Mouse (Mus musculus): Measurements from ENCODE around the gene Msmo1. TPM values are rescaled to one million over a fixed set of nuclear protein-coding genes. Genes with fewer than 3 reads are reported as not detected.
A peak's percentile ranks its signal among the peaks of the same experiment; 100 is the strongest.

The Msmo1 gene
- total and polyA plus RNA-seq, 2 experiments from 2014 or later, result 33.3 to 41.2 TPM

DNA sequence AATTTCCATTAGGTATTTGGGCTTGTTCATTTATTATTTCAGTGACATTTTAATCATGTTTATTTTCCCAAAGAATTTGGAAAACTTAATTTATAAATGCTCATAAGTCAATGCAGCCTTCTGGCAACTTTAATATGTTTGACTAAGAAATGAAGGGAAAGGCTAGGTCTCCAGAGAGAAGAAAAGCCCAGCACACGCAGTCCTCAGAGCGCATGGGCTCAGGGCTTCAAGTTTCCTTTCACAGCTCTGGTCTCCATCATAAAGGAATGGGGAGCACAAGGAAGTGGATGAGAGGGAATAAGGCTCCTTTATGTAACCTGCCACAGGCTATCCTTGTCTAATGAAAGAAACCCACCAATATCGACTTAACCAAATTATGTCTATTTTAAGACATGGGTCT, 51.1 kb downstream of the Msmo1 start:
- ATAC-seq (ENCODE audit: insufficient read depth, low read depth) (no peak), DNase-seq (ENCODE audit: low spot score) (no peak)
- Histone ChIP-seq H3K4me1 (ENCODE audit: control insufficient read depth, insufficient read depth) (0 out of 2 replicates have a peak, but pooled peaks cover 3% of the 10 kb centered on the region), H3K36me3 (replicated peaks; ENCODE audit: control insufficient read depth, insufficient read depth, low read length) (no peaks in the 10 kb centered on the region), H3K9ac (replicated peaks; ENCODE audit: low read depth, low read length) (no peak overlapping the region), H3K4me3 (ENCODE audit: low read depth, low read length) (no peak overlapping the region), H3K27ac (ENCODE audit: low read depth) (no peak overlapping the region), H3K9me3 (replicated peaks; ENCODE audit: control insufficient read depth, low read length) (no peaks in the 10 kb centered on the region), H3K4me2 (ENCODE audit: low read depth, low read length) (no peak overlapping the region), H3K27me3 (ENCODE audit: control insufficient read depth, insufficient read depth, low read length) (no peaks in the 10 kb centered on the region)
- TF ChIP-seq EP300 (IDR thresholded peaks at IDR 0.05; ENCODE audit: low read depth) (no peak), CTCF (IDR thresholded peaks at IDR 0.05; ENCODE audit: low read depth) (no peak)
- WGBS, result 82% methylated on average over 3 of the region's 3 CpGs

DNA sequence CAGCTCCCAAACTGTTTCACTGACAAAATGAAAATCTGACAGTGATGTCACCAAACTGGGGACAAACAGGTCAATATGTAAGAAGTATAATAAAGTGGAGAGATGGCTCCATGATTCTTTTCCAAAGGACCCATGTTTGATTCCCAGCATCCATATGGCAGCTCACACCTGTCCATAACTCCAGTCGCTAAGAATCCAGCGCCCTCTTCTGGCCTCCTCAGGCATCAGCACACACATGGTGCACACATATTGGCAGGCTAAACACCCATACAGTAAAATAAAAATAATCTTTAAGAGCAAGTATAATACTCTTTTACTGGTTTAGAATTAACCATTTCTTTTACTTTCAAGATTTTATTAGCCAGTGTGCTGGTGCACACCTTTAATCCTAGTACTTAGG, 57.2 kb downstream of the Msmo1 start:
- Histone ChIP-seq H3K4me1 (ENCODE audit: control insufficient read depth, insufficient read depth) (peaks cover 7% of the 10 kb centered on the region; the same call in 1 of the 2 replicates), H3K9ac (replicated peaks; ENCODE audit: low read depth, low read length) (no peak overlapping the region), H3K27me3 (ENCODE audit: control insufficient read depth, insufficient read depth, low read length) (no peaks in the 10 kb centered on the region), H3K4me3 (ENCODE audit: low read depth, low read length) (no peak overlapping the region), H3K36me3 (replicated peaks; ENCODE audit: control insufficient read depth, insufficient read depth, low read length) (no peaks in the 10 kb centered on the region), H3K9me3 (replicated peaks; ENCODE audit: control insufficient read depth, low read length) (no peaks in the 10 kb centered on the region), H3K27ac (ENCODE audit: low read depth) (no peak overlapping the region), H3K4me2 (ENCODE audit: low read depth, low read length) (no peak overlapping the region)
- 73% methylated on average over 2 of the region's 2 CpGs for whole genome bisulfite sequencing
- DNase-seq (ENCODE audit: low spot score) (no peak), ATAC-seq (ENCODE audit: insufficient read depth, low read depth) (no peak)
- no peak for TF ChIP-seq CTCF (IDR thresholded peaks at IDR 0.05; ENCODE audit: low read depth)
- no peak for TF ChIP-seq EP300 (IDR thresholded peaks at IDR 0.05; ENCODE audit: low read depth)

DNA sequence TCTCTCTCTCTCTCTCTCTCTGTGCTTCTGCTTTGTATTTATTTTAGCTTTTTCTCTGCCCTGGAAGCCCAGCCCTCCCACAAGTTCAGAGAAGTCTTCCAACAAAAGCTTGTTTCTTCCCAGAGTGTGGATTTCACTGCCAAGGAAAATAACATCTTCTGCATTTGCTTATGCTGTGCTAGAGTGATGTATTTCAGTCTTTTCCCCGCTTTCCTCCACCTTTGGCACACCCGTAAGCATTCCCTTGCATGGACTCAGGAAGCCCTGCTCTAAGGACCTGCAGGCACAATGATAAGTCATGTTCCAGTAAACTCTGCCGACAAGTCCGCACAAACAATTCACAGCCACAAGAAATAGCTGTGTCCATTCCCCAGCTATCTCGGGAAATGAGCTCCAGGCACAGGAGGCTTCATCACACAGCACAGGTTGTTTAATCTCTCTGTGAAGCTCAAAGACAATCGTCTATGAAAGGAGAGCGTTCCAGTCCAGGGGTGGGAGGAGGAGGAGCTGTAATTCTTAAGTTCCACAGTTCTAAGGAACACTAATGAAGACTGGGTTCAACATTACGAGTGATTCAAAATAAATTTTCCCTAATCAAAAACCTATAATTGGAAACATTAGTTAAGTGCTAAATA, 58.5 kb downstream of the Msmo1 start:
- ATAC-seq (ENCODE audit: insufficient read depth, low read depth), result peak; percentile 81
- peak overlapping the region; percentile 56 for H3K27ac ChIP-seq (ENCODE audit: low read depth)
- 27% methylated on average over 8 of the region's 8 CpGs for WGBS
- H3K9me3 ChIP-seq (replicated peaks; ENCODE audit: control insufficient read depth, low read length), result no peaks in the 10 kb centered on the region
- TF ChIP-seq CTCF (IDR thresholded peaks at IDR 0.05; ENCODE audit: low read depth), result no peak
- peak; percentile 73 for DNase-seq (ENCODE audit: low spot score)
- H3K4me2 ChIP-seq (ENCODE audit: low read depth, low read length), result peak overlapping the region; percentile 45
- H3K27me3 ChIP-seq (ENCODE audit: control insufficient read depth, insufficient read depth, low read length), result no peaks in the 10 kb centered on the region
- H3K9ac ChIP-seq (replicated peaks; ENCODE audit: low read depth, low read length), result no peak overlapping the region
- no peak overlapping the region; the same call in 1 of the 2 replicates for H3K4me3 ChIP-seq (ENCODE audit: low read depth, low read length)
- no peaks in the 10 kb centered on the region for H3K36me3 ChIP-seq (replicated peaks; ENCODE audit: control insufficient read depth, insufficient read depth, low read length)
- peaks cover 7% of the 10 kb centered on the region; the same call in 1 of the 2 replicates for H3K4me1 ChIP-seq (ENCODE audit: control insufficient read depth, insufficient read depth)

DNA sequence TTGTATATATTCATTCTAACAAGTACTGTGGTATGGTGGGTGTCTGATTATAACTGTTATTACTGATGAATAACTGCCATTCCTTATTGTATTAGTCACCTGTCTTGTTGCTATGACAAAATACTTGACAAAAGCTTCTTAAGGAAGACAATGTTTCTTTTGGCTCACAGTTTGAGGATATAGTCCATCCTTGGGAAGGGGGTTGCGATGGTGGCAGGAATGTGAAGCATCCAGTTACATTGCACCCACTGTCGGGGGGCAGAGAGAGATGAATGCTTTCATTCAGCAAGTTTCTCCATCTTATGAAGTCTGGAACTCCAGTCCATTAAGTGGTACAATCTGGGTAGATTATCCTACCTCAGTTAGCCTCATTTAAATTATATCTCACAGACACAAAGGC, 60.7 kb downstream of the Msmo1 start:
- no peak overlapping the region for H3K9ac ChIP-seq (replicated peaks; ENCODE audit: low read depth, low read length)
- WGBS, result 63% methylated on average over 2 of the region's 2 CpGs
- H3K9me3 ChIP-seq (replicated peaks; ENCODE audit: control insufficient read depth, low read length), result no peaks in the 10 kb centered on the region
- H3K36me3 ChIP-seq (replicated peaks; ENCODE audit: control insufficient read depth, insufficient read depth, low read length), result no peaks in the 10 kb centered on the region
- ATAC-seq (ENCODE audit: insufficient read depth, low read depth) (no peak), DNase-seq (ENCODE audit: low spot score) (no peak)
- no peak overlapping the region for H3K4me3 ChIP-seq (ENCODE audit: low read depth, low read length)
- no peak overlapping the region for H3K27ac ChIP-seq (ENCODE audit: low read depth)
- peaks cover 10% of the 10 kb centered on the region; the same call in 1 of the 2 replicates for H3K4me1 ChIP-seq (ENCODE audit: control insufficient read depth, insufficient read depth)
- H3K4me2 ChIP-seq (ENCODE audit: low read depth, low read length), result no peak overlapping the region
- no peak for TF ChIP-seq CTCF (IDR thresholded peaks at IDR 0.05; ENCODE audit: low read depth)
- no peak for TF ChIP-seq EP300 (IDR thresholded peaks at IDR 0.05; ENCODE audit: low read depth)
- no peaks in the 10 kb centered on the region for H3K27me3 ChIP-seq (ENCODE audit: control insufficient read depth, insufficient read depth, low read length)

DNA sequence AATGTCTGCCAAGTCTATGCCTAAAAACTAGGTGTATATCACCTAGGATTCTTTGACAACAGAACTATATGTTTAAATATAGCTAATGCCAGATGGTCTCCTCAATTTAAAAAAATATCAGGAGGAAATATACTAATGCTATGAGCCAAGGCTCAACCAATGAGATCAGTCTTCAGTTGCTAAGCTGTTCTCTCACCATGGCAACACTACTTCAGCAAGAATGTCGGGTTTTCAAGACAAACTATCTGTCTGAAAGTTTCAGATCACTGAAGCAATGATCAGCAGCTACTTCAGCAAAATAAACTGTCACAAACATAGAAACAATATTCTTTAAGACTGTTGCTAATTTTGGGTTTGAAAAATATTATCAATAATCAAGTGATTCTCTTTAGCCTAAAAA, 61.7 kb downstream of the Msmo1 start:
- peaks cover 10% of the 10 kb centered on the region; the same call in 1 of the 2 replicates for H3K4me1 ChIP-seq (ENCODE audit: control insufficient read depth, insufficient read depth)
- H3K9me3 ChIP-seq (replicated peaks; ENCODE audit: control insufficient read depth, low read length), result no peaks in the 10 kb centered on the region
- TF ChIP-seq EP300 (IDR thresholded peaks at IDR 0.05; ENCODE audit: low read depth) (no peak), CTCF (IDR thresholded peaks at IDR 0.05; ENCODE audit: low read depth) (no peak)
- H3K27ac ChIP-seq (ENCODE audit: low read depth), result no peak overlapping the region
- H3K4me3 ChIP-seq (ENCODE audit: low read depth, low read length), result no peak overlapping the region
- no peaks in the 10 kb centered on the region for H3K27me3 ChIP-seq (ENCODE audit: control insufficient read depth, insufficient read depth, low read length)
- 44% methylated on average over 1 of the region's 1 CpGs for WGBS
- no peak overlapping the region for H3K9ac ChIP-seq (replicated peaks; ENCODE audit: low read depth, low read length)
- H3K36me3 ChIP-seq (replicated peaks; ENCODE audit: control insufficient read depth, insufficient read depth, low read length), result no peaks in the 10 kb centered on the region
- no peak overlapping the region for H3K4me2 ChIP-seq (ENCODE audit: low read depth, low read length)
- DNase-seq (ENCODE audit: low spot score) (no peak), ATAC-seq (ENCODE audit: insufficient read depth, low read depth) (no peak)

Other genes starting within 250 kb of the Msmo1 start
- gene Cpe, start 40.7 kb downstream of the Msmo1 start, total RNA-seq (2014; rRNA removed; ENCODE audit: low replicate concordance), result 149 and 153 TPM in 2 replicates
- gene Cpe, start 40.7 kb downstream of the Msmo1 start, polyA plus RNA-seq (2015; fragmentation: Nextera tagmentation; extraction: Ambion mirVana), result 247 and 273 TPM in 2 replicates
- 10.0 and 10.5 TPM in 2 replicates for gene Klhl2, start 116.2 kb upstream of the Msmo1 start, total RNA-seq (2014; rRNA removed; ENCODE audit: low replicate concordance)
- 5.8 and 6.0 TPM in 2 replicates for gene Klhl2, start 116.2 kb upstream of the Msmo1 start, polyA plus RNA-seq (2015; fragmentation: Nextera tagmentation; extraction: Ambion mirVana)
- 14.3 and 97.7 TPM in 2 replicates for gene Tmem192, start 213.4 kb upstream of the Msmo1 start, total RNA-seq (2014; rRNA removed; ENCODE audit: low replicate concordance)
- 37.2 TPM in 2 replicates for gene Tmem192, start 213.4 kb upstream of the Msmo1 start, polyA plus RNA-seq (2015; fragmentation: Nextera tagmentation; extraction: Ambion mirVana)